Mouse (Mus musculus): ENCODE results near the gene Foxn3. TPM values are rescaled to one million over a fixed set of nuclear protein-coding genes. Genes with fewer than 3 reads are reported as not detected.

Gene Foxn3
- polyA plus RNA-seq, 1 experiment: 37.8 TPM

- DNase-seq (ENCODE audit: low read depth in 1 of 2, low spot score in 2 of 2): no peak
- Histone ChIP-seq H3K4me1 (ENCODE audit: control insufficient read depth, insufficient read depth, insufficient read length) (peaks cover 14% of the 10 kb centered on the region; the same call in 1 of the 2 replicates), H3K27me3 (ENCODE audit: control insufficient read depth, insufficient read depth, low read length) (no peaks in the 10 kb centered on the region), H3K27ac (ENCODE audit: insufficient read depth, low read length) (no peak overlapping the region), H3K36me3 (ENCODE audit: control insufficient read depth, insufficient read depth, low read length) (no peaks in the 10 kb centered on the region), H3K4me3 (ENCODE audit: extremely low read depth, insufficient read depth, insufficient read length) (no peak overlapping the region)
- no peak for TF ChIP-seq POLR2A (IDR thresholded peaks at IDR 0.05; ENCODE audit: low read depth, low read length)
- TF ChIP-seq CTCF (IDR thresholded peaks at IDR 0.05; ENCODE audit: extremely low read depth, insufficient read depth, insufficient read length, insufficient replicate concordance): no peak
- 62% methylated on average over 6 of the region's 6 CpGs for WGBS
These were observed 13.3 kb upstream of the Foxn3 start for GRCm38 (mm10) chr12:99576682-99577081.

GRCm38 (mm10) chr12:99574299-99574698 lies 10.9 kb upstream of the Foxn3 start:
- peaks cover 15% of the 10 kb centered on the region; the same call in 1 of the 2 replicates for H3K4me1 ChIP-seq (ENCODE audit: control insufficient read depth, insufficient read depth, insufficient read length)
- no peak for DNase-seq (ENCODE audit: low read depth in 1 of 2, low spot score in 2 of 2)
- 54% methylated on average over 13 of the region's 13 CpGs for WGBS

GRCm38 (mm10) chr12:99573036-99573435 lies 9.7 kb upstream of the Foxn3 start:
- WGBS: 90% methylated on average over 6 of the region's 6 CpGs
- TF ChIP-seq POLR2A (IDR thresholded peaks at IDR 0.05; ENCODE audit: low read depth, low read length) (no peak), CTCF (IDR thresholded peaks at IDR 0.05; ENCODE audit: extremely low read depth, insufficient read depth, insufficient read length, insufficient replicate concordance) (no peak)
- no peaks in the 10 kb centered on the region for H3K27me3 ChIP-seq (ENCODE audit: control insufficient read depth, insufficient read depth, low read length)
- no peak overlapping the region for H3K4me3 ChIP-seq (ENCODE audit: extremely low read depth, insufficient read depth, insufficient read length)
- DNase-seq (ENCODE audit: low read depth in 1 of 2, low spot score in 2 of 2): no peak
- H3K27ac ChIP-seq (ENCODE audit: insufficient read depth, low read length): no peak overlapping the region
- H3K36me3 ChIP-seq (ENCODE audit: control insufficient read depth, insufficient read depth, low read length): no peaks in the 10 kb centered on the region
- peaks cover 15% of the 10 kb centered on the region; the same call in 1 of the 2 replicates for H3K4me1 ChIP-seq (ENCODE audit: control insufficient read depth, insufficient read depth, insufficient read length)

More at GRCm38 (mm10) chr12:99574299-99574698, 10.9 kb upstream of the Foxn3 start:
- no peaks in the 10 kb centered on the region for H3K36me3 ChIP-seq (ENCODE audit: control insufficient read depth, insufficient read depth, low read length)
- no peak for TF ChIP-seq CTCF (IDR thresholded peaks at IDR 0.05; ENCODE audit: extremely low read depth, insufficient read depth, insufficient read length, insufficient replicate concordance)
- TF ChIP-seq POLR2A (IDR thresholded peaks at IDR 0.05; ENCODE audit: low read depth, low read length): no peak
- no peaks in the 10 kb centered on the region for H3K27me3 ChIP-seq (ENCODE audit: control insufficient read depth, insufficient read depth, low read length)
- 0 out of 2 replicates have a peak overlapping the region, but pooled peaks have one; percentile 6 for H3K27ac ChIP-seq (ENCODE audit: insufficient read depth, low read length)
- H3K4me3 ChIP-seq (ENCODE audit: extremely low read depth, insufficient read depth, insufficient read length): no peak overlapping the region

- H3K4me3 ChIP-seq (ENCODE audit: extremely low read depth, insufficient read depth, insufficient read length): no peak overlapping the region
- WGBS: 74% methylated on average over 8 of the region's 8 CpGs
These were observed 8.6 kb upstream of the Foxn3 start for GRCm38 (mm10) chr12:99571999-99572398.

DNA sequence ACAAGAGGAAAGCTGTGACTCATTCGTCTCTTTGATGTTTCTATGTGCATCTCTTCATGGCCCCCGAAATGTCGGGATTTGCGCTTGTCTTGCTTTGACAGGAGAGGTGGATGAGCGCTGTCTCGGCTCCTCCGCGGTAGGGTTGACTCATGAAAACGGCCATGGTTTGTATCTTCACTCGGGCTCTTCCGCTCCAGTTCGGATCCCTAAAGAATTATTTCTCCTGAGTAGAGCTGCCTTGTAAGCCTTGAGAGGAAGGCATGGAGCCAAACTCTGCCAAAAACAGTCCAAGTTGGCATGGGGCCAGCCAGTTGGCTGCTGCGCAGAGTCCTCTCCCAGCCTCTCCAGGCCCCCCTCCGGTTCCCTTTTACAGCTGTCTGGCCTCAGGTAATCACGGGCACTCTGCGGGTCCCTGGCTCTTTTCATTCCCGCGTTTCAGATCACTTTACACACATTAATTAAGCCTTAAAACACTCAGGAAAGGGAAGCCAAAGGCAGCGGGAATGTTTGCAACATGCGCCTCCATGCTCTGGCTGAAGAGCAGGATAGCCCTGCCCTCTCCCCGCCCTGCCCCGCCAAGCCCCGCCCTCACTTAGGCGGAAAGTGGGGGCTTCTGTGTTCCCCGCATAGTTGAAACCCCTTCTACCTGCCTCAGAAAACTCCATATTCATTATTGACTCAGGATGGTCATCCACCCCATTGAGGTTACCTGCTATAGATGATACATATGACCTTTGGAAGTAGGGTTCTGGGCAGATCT lies 7.0 kb upstream of the Foxn3 start:
- no peaks in the 10 kb centered on the region for H3K27me3 ChIP-seq (ENCODE audit: control insufficient read depth, insufficient read depth, low read length)
- WGBS: 91% methylated on average over 25 of the region's 25 CpGs
- H3K27ac ChIP-seq (ENCODE audit: insufficient read depth, low read length): no peak overlapping the region
- H3K4me3 ChIP-seq (ENCODE audit: extremely low read depth, insufficient read depth, insufficient read length): no peak overlapping the region
- H3K4me1 ChIP-seq (ENCODE audit: control insufficient read depth, insufficient read depth, insufficient read length): peaks cover 15% of the 10 kb centered on the region
- no peaks in the 10 kb centered on the region for H3K36me3 ChIP-seq (ENCODE audit: control insufficient read depth, insufficient read depth, low read length)
- no peak for DNase-seq (ENCODE audit: low read depth in 1 of 2, low spot score in 2 of 2)
- TF ChIP-seq CTCF (IDR thresholded peaks at IDR 0.05; ENCODE audit: extremely low read depth, insufficient read depth, insufficient read length, insufficient replicate concordance) (no peak), POLR2A (IDR thresholded peaks at IDR 0.05; ENCODE audit: low read depth, low read length) (no peak)

More at GRCm38 (mm10) chr12:99571999-99572398, 8.6 kb upstream of the Foxn3 start:
- Histone ChIP-seq H3K27ac (ENCODE audit: insufficient read depth, low read length) (peak overlapping the region; percentile 15; the same call in 1 of the 2 replicates), H3K4me1 (ENCODE audit: control insufficient read depth, insufficient read depth, insufficient read length) (peaks cover 15% of the 10 kb centered on the region; the same call in 1 of the 2 replicates), H3K27me3 (ENCODE audit: control insufficient read depth, insufficient read depth, low read length) (no peaks in the 10 kb centered on the region), H3K36me3 (ENCODE audit: control insufficient read depth, insufficient read depth, low read length) (no peaks in the 10 kb centered on the region)
- TF ChIP-seq POLR2A (IDR thresholded peaks at IDR 0.05; ENCODE audit: low read depth, low read length) (no peak), CTCF (IDR thresholded peaks at IDR 0.05; ENCODE audit: extremely low read depth, insufficient read depth, insufficient read length, insufficient replicate concordance) (no peak)
- no peak for DNase-seq (ENCODE audit: low read depth in 1 of 2, low spot score in 2 of 2)

DNA sequence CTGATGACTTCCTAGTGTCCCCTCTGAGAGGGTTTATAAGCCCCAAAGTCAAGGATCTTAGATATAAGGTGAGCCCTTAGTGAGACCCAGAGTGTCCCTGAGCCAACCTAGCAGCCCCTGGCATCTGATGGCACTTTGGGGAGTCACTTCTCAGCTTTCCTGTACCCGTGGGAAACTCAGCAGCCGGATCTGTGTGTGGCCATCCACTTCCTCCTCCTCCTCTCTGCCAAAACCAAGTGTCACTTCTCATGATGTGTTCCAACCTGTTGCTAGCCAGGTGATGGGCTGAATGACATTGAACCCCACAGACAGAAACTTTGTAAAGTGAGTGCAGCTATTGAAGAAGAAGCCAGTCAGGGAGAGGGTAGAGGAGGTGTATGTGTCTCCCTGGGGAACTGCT lies 2.2 kb upstream of the Foxn3 start:
- H3K4me1 ChIP-seq (ENCODE audit: control insufficient read depth, insufficient read depth, insufficient read length): peaks cover 9% of the 10 kb centered on the region
- WGBS: 23% methylated on average over 2 of the region's 2 CpGs
- H3K4me3 ChIP-seq (ENCODE audit: extremely low read depth, insufficient read depth, insufficient read length): no peak overlapping the region
- DNase-seq (ENCODE audit: low read depth in 1 of 2, low spot score in 2 of 2): no peak
- TF ChIP-seq POLR2A (IDR thresholded peaks at IDR 0.05; ENCODE audit: low read depth, low read length) (no peak), CTCF (IDR thresholded peaks at IDR 0.05; ENCODE audit: extremely low read depth, insufficient read depth, insufficient read length, insufficient replicate concordance) (no peak)
- H3K27ac ChIP-seq (ENCODE audit: insufficient read depth, low read length): peak overlapping the region; percentile 58
- no peaks in the 10 kb centered on the region for H3K27me3 ChIP-seq (ENCODE audit: control insufficient read depth, insufficient read depth, low read length)
- no peaks in the 10 kb centered on the region for H3K36me3 ChIP-seq (ENCODE audit: control insufficient read depth, insufficient read depth, low read length)

All from spleen, adult 2 months (tissue).